Mouse (Mus musculus): ENCODE measurements at regions not wholly inside any gene's neighbourhood (a gene's known extent, or its start where the extent isn't known, plus 50 kb on each side); places are given as distances from the start of the nearest gene placed in this dataset.
A peak's percentile ranks its signal among the peaks of the same experiment; 100 is the strongest.

DNA sequence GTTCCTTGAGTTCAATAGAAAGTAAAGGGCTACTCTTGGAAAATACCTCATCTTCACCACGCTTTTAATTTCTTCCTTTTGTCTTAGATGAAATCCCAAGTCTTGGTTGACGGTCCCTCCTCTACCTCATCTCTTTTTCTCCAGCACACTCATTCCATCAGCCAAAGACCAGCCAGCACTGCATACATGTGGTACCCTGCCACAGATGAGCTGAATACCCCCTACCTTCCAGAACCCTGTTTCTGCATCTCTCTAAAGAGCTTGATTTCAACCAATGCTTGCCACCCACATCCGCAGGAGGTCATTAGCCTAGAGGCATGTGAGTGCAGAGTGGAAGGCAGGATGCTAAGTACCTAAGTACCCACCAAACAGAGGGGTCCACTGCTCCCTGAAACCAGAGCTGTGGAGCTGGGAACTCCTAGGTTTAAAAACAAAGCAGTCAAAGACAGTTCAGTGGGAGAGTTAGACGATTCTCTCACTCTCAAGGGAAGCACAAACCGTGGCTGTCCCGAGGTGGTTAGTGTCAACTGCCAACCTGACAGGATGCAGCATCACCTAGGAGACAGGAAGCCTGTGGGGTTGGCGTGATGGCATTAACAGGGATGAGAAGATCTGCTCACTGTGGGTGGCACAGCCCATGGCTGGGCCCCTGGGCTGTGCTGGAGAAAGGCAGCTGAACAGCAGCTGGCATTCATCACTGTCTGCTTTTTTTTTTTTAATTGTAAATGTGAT is 289.4 kb downstream of the Sox4 start:
- no peaks in the 10 kb centered on the region for H3K9me3 ChIP-seq (ENCODE audit: low read length)
- DNase-seq (ENCODE audit: low spot score): peak; percentile 52
- H3K36me3 ChIP-seq (ENCODE audit: insufficient read depth, low read length): no peaks in the 10 kb centered on the region
- no peak overlapping the region for H3K4me3 ChIP-seq (ENCODE audit: low read length)
- ATAC-seq: peak; percentile 86
- no peak overlapping the region for H3K4me2 ChIP-seq (ENCODE audit: low read depth, low read length)
- 0 out of 2 replicates have a peak overlapping the region, but pooled peaks have one; percentile 54 for H3K27ac ChIP-seq
- 22% methylated on average over 7 of the region's 7 CpGs for WGBS
- peaks cover 12% of the 10 kb centered on the region; the same call in 1 of the 2 replicates for H3K4me1 ChIP-seq (ENCODE audit: insufficient read depth, low read length)
- H3K9ac ChIP-seq (replicated peaks; ENCODE audit: low read length): no peak overlapping the region
- no peak for TF ChIP-seq CTCF (IDR thresholded peaks at IDR 0.05; ENCODE audit: low read depth)
- no peaks in the 10 kb centered on the region for H3K27me3 ChIP-seq (ENCODE audit: insufficient read depth, low read length)

DNA sequence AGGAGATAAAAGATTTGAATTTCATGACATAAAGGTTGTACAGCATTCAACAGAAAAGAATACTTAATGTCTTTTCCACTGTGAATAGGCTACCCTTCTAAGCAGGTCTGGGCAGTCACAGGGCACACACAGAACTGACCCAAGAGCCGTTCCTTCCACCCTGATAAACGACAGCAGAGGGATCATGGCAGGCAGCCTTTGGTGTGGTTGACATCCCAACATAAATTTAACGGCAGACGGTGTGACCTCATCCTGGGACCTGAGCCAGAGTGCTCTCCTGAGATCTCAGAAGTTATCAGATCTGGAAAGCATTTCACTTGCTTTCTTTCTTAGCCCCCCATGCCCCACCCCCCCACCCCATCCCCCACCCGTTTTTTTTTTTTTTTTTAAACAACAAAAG is 290.1 kb downstream of the Sox4 start:
- no peak overlapping the region for H3K4me2 ChIP-seq (ENCODE audit: low read depth, low read length)
- H3K4me3 ChIP-seq (ENCODE audit: low read length): no peak overlapping the region
- H3K4me1 ChIP-seq (ENCODE audit: insufficient read depth, low read length): peaks cover 12% of the 10 kb centered on the region; the same call in 1 of the 2 replicates
- no peaks in the 10 kb centered on the region for H3K36me3 ChIP-seq (ENCODE audit: insufficient read depth, low read length)
- H3K27ac ChIP-seq: no peak overlapping the region
- H3K9me3 ChIP-seq (ENCODE audit: low read length): no peaks in the 10 kb centered on the region
- H3K9ac ChIP-seq (replicated peaks; ENCODE audit: low read length): no peak overlapping the region
- no peaks in the 10 kb centered on the region for H3K27me3 ChIP-seq (ENCODE audit: insufficient read depth, low read length)
- TF ChIP-seq CTCF (IDR thresholded peaks at IDR 0.05; ENCODE audit: low read depth): no peak
- DNase-seq (ENCODE audit: low spot score): peak; percentile 78
- ATAC-seq: peak; percentile 58; the same call in 1 of the 2 replicates
- 14% methylated on average over 5 of the region's 5 CpGs for WGBS

DNA sequence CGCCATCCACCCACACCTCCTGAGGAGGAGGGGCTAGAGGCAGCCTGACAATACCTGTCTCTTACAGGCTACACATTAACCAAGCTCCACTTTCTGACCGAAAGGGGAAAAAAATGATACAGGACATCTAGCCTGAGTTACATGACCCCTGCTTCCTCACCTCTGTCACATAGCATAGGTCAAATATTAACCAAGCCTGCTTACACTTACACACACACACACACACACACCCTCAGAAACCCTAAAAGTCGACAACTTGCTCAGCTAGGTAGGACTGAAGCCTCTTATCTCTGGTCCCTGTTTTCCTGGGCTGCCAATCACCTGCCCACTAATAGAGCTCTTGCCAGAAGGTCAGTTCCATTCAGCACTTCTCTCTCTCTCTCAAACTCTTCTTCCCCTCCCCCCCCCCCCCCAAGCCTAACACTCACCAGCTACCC is 291.2 kb downstream of the Sox4 start:
- 82% methylated on average over 3 of the region's 3 CpGs for WGBS
- Histone ChIP-seq H3K27ac (no peak overlapping the region), H3K4me1 (ENCODE audit: insufficient read depth, low read length) (peaks cover 12% of the 10 kb centered on the region; the same call in 1 of the 2 replicates), H3K27me3 (ENCODE audit: insufficient read depth, low read length) (no peaks in the 10 kb centered on the region), H3K36me3 (ENCODE audit: insufficient read depth, low read length) (no peaks in the 10 kb centered on the region), H3K9me3 (ENCODE audit: low read length) (no peaks in the 10 kb centered on the region), H3K9ac (replicated peaks; ENCODE audit: low read length) (no peak overlapping the region), H3K4me2 (ENCODE audit: low read depth, low read length) (no peak overlapping the region), H3K4me3 (ENCODE audit: low read length) (no peak overlapping the region)
- TF ChIP-seq CTCF (IDR thresholded peaks at IDR 0.05; ENCODE audit: low read depth): no peak
- DNase-seq (ENCODE audit: low spot score) (no peak), ATAC-seq (no peak)

DNA sequence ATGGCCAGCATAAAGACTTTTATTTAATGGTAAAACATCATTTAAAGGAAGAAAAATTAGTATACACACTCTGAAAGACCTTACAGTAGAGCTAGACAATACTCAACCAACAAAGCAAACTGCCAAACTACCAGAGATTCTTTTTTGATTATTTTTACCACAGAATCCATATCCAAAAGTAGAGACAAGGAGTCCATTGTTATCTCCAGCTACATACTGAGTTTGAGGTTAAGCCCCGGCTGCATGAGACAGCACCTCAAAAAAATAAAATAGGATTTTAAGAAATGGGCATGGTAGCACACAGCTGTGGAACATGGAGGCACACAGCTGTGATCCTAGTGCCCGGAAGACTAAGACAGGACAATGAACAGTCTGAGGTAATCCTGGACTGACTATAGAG is 293.4 kb downstream of the Sox4 start:
- Histone ChIP-seq H3K9ac (replicated peaks; ENCODE audit: low read length) (no peak overlapping the region), H3K4me3 (ENCODE audit: low read length) (no peak overlapping the region), H3K27ac (no peak overlapping the region), H3K4me2 (ENCODE audit: low read depth, low read length) (no peak overlapping the region), H3K4me1 (ENCODE audit: insufficient read depth, low read length) (peaks cover 8% of the 10 kb centered on the region; the same call in 1 of the 2 replicates), H3K9me3 (ENCODE audit: low read length) (no peaks in the 10 kb centered on the region), H3K27me3 (ENCODE audit: insufficient read depth, low read length) (no peaks in the 10 kb centered on the region), H3K36me3 (ENCODE audit: insufficient read depth, low read length) (no peaks in the 10 kb centered on the region)
- WGBS: 74% methylated on average over 2 of the region's 2 CpGs
- ATAC-seq: no peak
- TF ChIP-seq CTCF (IDR thresholded peaks at IDR 0.05; ENCODE audit: low read depth): no peak
- DNase-seq (ENCODE audit: low spot score): no peak

GRCm38 (mm10) chr13:28658652-28659051 is 294.9 kb downstream of the Sox4 start:
- H3K4me1 ChIP-seq (ENCODE audit: insufficient read depth, low read length): no peaks in the 10 kb centered on the region
- DNase-seq (ENCODE audit: low spot score) (no peak), ATAC-seq (no peak)
- no peaks in the 10 kb centered on the region for H3K27me3 ChIP-seq (ENCODE audit: insufficient read depth, low read length)
- no peak overlapping the region for H3K4me3 ChIP-seq (ENCODE audit: low read length)
- WGBS: 83% methylated on average over 5 of the region's 5 CpGs
- TF ChIP-seq CTCF (IDR thresholded peaks at IDR 0.05; ENCODE audit: low read depth): no peak
- no peak overlapping the region for H3K9ac ChIP-seq (replicated peaks; ENCODE audit: low read length)
- H3K4me2 ChIP-seq (ENCODE audit: low read depth, low read length): no peak overlapping the region
- no peaks in the 10 kb centered on the region for H3K9me3 ChIP-seq (ENCODE audit: low read length)
- no peak overlapping the region for H3K27ac ChIP-seq
- no peaks in the 10 kb centered on the region for H3K36me3 ChIP-seq (ENCODE audit: insufficient read depth, low read length)

DNA sequence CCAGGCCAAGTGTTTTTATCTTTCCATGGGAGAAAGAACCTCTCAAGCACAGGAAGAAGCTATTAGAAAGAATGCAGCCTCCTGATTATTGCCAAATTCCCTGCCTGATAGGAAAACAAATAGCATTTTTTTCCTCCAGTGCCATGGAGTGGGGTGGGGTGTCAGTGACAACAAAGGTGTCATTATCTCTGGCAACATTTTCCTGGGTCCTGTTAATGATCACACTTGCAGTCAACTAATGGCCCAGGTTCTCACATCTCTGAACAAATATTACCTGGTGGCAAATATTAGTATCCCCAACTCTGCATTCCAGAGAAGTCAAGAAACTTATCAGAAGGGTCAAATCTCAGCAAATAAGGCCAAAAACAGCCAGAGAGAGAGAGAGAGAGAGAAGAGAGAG is 298.6 kb downstream of the Sox4 start:
- TF ChIP-seq CTCF (IDR thresholded peaks at IDR 0.05; ENCODE audit: low read depth): no peak
- H3K4me1 ChIP-seq (ENCODE audit: insufficient read depth, low read length): no peaks in the 10 kb centered on the region
- no peak for ATAC-seq

DNA sequence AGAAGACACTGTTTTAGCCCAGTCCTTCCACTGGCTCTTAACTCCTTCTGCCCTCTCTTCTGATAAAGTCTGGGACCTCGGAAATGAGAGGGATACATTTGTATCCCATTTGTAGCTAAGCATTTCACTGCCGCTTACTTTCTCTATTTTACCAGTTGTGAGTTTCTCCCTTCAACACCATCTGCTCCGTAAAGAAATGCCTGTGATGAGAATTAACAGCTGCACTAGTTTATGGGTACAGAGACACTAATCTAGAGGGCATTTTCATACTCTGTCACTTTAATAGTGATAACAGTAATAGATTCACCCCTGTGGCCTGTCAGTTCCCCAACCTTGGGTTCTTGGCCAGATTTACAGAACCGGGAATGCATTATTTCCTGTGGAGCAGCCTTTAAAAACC is 300.2 kb downstream of the Sox4 start:
- Histone ChIP-seq H3K27me3 (ENCODE audit: insufficient read depth, low read length) (no peaks in the 10 kb centered on the region), H3K27ac (no peak overlapping the region), H3K36me3 (ENCODE audit: insufficient read depth, low read length) (no peaks in the 10 kb centered on the region), H3K9ac (replicated peaks; ENCODE audit: low read length) (no peak overlapping the region), H3K9me3 (ENCODE audit: low read length) (no peaks in the 10 kb centered on the region), H3K4me2 (ENCODE audit: low read depth, low read length) (no peak overlapping the region), H3K4me3 (ENCODE audit: low read length) (no peak overlapping the region), H3K4me1 (ENCODE audit: insufficient read depth, low read length) (no peaks in the 10 kb centered on the region)
- 74% methylated on average over 4 of the region's 4 CpGs for WGBS
- ATAC-seq (no peak), DNase-seq (ENCODE audit: low spot score) (no peak)
- TF ChIP-seq CTCF (IDR thresholded peaks at IDR 0.05; ENCODE audit: low read depth): no peak

More for the DNA sequence above, 298.6 kb downstream of the Sox4 start:
- Histone ChIP-seq H3K4me3 (ENCODE audit: low read length) (no peak overlapping the region), H3K27me3 (ENCODE audit: insufficient read depth, low read length) (no peaks in the 10 kb centered on the region), H3K27ac (no peak overlapping the region), H3K36me3 (ENCODE audit: insufficient read depth, low read length) (no peaks in the 10 kb centered on the region), H3K4me2 (ENCODE audit: low read depth, low read length) (no peak overlapping the region), H3K9me3 (ENCODE audit: low read length) (no peaks in the 10 kb centered on the region), H3K9ac (replicated peaks; ENCODE audit: low read length) (no peak overlapping the region)
- no peak for DNase-seq (ENCODE audit: low spot score)

All from hindbrain, postnatal 0 days (tissue).